Mouse (Mus musculus): Measurements from ENCODE around the gene Htr5a. TPM values are rescaled to one million over a fixed set of nuclear protein-coding genes. Genes with fewer than 3 reads are reported as not detected.
A peak's percentile ranks its signal among the peaks of the same experiment; 100 is the strongest.

Htr5a gene
- not detected for total RNA-seq (2021)
- long read RNA-seq, experiment 1 = 0 reads
- long read RNA-seq, experiment 2 = 0 reads

DNA sequence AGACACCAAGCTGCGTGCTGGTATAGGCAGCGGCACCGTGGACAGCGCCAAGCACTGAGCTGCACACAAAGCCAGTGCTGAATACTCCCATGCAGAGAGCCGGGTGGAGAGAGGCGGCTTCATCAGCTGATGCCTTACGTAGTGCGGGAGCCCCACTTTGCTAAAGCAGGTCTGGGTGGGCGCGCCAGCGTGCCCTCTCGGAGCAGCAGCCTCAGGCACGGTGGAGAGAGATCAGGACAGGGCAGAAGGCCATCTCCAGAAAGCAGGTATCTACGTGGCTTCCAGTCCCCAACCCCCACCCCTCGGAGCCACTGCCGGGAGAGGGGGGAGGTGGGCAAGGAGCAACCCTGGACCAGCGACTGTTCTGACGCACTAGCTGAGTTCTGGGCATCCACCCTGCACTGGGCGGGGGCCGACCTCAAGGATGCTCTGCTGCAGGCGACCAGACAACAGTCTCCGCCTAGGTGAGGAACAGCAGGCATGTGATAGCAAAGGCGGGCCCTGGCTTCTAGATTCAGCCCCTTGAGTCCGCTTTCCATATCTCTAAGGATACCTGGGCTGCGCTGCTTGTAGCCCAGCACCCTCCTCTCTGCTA lies at the start of gene Htr5a:
Gene Htr5a (plus strand): TSS at position 449 of the 595 bp plus-strand sequence.
- DNase-seq = peak; percentile 32 to 37

GRCm38 (mm10) chr5:27792173-27792470 lies 49.8 kb upstream of the Htr5a start:
- DNase-seq = no peak

- DNase-seq = no peak
Measured at GRCm38 (mm10) chr5:27792531-27793205, 49.3 kb upstream of the Htr5a start.

GRCm38 (mm10) chr5:27793923-27794322 lies 48.0 kb upstream of the Htr5a start:
- DNase-seq = peak; percentile 59 to 71

GRCm38 (mm10) chr5:27814282-27814681 lies 27.7 kb upstream of the Htr5a start:
- no peak for DNase-seq

DNA sequence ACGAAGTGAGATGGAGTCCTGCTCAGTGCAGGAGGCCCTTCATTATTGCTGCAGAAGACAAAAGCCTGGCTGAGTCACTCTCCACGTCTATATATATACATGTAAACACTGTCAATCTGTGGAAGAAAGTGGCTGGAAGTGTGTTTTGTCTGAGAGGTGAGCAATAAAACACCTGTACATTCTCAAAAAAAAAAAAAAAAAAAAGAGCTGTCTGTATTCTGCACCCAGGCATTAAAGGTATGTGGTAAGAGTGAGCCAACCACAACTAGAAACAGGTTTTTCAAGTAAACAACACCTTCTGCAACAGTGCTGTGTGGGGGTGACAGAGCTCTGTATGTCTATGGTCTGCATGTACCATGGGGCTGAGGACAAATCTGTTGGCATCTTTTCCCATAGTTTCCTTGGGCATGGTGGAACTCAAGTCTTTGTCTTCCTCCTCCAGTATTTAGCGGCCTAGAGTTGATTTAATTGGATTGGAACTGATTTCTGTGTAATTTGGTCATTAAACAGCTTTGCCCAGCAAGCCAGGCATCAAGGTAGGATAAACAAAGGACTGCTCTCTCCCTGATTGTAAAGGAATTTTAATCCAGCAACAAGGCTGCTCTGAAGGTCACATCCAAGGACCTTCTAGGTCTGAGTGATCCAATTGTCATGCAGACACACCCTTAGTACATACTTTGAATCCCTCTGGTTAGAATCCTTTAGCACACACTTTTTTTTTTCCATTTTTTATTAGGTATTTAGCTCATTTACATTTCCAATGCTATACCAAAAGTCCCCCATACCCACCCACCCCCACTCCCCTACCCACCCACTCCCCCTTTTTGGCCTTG lies 22.9 kb upstream of the Htr5a start:
- no peak for DNase-seq

- no peak for DNase-seq
Measured at GRCm38 (mm10) chr5:27821161-27821560, 20.8 kb upstream of the Htr5a start.

GRCm38 (mm10) chr5:27827971-27828370 lies 14.0 kb upstream of the Htr5a start:
- no peak for DNase-seq

- no peak for DNase-seq
Measured at GRCm38 (mm10) chr5:27835096-27835495, 6.9 kb upstream of the Htr5a start.

DNA sequence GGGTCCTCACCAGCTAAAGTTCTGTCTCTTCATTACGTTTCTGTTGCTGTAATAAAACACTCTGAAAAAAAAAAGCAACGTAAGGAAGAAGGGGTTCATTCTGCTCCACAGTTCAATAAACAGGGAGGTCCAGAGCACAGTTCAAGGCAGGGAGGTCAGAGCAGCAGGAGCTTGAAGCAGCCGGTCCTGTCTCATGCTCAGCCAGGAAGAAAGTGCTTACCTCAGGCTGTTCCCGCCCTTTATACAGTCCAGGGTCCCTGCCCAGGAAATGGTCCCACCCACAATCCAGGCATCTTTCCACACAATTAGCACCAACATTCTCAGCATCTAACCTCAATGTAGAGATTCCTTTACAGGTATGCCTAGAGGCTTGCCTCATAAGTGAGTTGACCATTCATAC lies 3.9 kb upstream of the Htr5a start:
- DNase-seq = no peak

- DNase-seq = no peak
Measured at GRCm38 (mm10) chr5:27842671-27843320, 847 bp downstream of the Htr5a start.

GRCm38 (mm10) chr5:27846979-27847378 lies 5.0 kb downstream of the Htr5a start:
- no peak for DNase-seq

- no peak for DNase-seq
Measured at GRCm38 (mm10) chr5:27854290-27854689, 12.3 kb downstream of the Htr5a start.

- DNase-seq = no peak
Measured at GRCm38 (mm10) chr5:27855726-27856125, 13.8 kb downstream of the Htr5a start.

DNA sequence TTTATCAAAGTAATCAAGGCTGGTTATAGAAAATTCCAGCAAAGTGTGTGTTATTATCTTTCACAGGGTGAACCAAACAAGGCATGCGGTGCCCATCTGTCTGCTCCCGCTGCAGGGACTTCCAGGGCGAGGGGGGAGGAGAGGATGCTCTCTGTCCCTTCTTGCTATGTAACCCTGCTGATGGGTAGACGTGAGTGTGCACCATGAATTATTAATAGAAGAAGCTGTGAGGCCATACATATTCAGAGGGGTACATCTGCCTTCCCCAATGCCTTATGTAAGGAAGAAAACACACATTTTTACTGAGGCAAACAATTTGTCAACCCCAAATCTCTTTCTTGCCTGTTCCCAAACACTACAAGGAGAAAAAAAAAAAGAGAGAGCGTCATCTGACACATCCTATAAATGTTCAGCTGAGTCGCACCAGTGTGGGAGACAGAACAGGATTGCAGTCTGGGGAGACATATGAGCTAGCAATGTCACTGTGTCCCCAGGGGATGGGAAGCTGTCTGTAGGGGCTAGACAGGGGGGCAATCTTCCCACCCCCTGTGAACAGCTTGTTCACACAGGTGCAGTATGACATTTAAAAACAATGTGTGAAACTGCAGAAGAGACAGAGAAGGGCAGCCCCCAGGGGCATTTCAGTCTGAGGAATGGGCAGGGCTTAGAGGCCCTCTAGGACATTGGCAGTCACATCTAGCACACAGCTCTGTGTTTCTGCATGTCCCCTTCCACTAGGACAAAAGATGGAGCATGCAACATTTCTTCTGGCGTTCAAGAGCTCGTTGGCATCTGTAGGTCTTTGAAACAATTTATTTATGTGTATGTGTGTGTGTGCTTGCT lies 31.5 kb downstream of the Htr5a start:
- DNase-seq = no peak

DNA sequence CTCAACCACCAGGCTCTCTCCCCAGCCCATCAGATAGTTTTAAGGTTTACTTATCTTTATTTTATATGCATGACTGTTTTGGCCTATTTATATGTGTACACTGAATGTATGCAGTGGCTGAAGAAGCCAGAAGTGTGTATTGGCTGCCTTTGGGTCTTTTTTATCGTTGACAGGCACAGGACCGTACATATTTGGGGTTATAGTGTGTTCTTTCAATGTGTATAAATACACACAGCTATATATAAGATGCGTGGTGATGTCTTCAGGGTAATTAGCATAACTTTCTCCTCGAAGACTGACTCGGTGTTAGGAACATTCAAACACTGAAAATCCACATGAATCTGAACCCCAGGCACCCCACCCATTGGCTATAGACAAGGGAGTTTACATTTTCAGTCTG lies 32.3 kb downstream of the Htr5a start:
- no peak for DNase-seq

DNA sequence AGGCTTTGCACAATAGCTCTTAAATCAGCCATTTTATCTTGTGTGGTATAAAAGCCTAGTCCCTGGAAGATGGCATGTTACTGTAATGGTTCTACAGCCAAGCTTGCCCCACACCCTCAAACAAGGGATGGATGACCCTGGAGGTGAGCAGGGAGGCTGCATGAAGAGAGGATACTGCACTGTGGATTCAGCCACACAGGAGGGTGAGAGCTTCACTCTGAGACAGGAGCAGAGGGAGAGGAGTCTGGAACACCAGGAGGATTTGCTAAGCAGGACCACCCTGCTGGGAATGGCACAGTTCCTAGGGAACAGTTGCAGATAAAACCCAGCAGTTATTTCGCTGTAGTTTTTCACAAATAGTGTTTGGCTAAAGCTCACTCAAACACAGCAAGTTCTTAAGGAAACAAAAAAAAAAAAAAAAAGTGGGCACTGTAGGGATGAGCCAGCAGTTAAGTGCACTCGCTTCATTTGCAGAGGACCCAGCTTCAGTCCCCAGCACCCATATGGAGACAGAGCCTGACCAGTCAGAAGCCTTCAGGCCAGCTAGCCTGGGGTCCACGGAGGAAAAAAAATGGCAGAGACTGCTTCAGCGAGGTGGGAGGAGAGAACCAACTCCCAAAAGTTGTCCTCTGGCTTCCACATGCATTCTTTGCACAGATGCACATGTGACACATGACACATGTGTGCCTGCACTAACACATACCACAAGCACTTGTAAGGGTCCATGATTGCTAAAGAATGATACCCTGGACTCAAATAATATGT lies 33.6 kb downstream of the Htr5a start:
- no peak for DNase-seq

DNA sequence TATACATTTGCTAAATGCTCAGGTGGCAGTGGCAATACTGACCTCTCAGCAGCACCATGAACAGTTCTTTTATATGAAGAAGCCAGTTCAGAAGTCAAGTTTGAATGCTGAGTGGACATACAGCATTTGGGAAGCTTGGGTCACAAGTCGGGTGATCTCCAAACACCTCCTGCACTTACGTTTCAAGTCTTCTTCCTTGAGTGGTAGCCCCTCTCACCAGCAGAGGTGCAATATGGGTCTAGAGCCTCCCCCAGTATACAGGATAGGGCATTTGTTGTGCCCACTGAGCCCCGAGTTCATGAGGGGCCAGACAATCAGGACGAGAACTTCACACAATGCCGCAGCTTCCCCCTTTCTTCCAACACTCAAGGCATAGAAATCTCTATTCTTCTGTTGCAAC lies 36.4 kb downstream of the Htr5a start:
- DNase-seq = no peak

- no peak for DNase-seq
Measured at GRCm38 (mm10) chr5:27879726-27880125, 37.8 kb downstream of the Htr5a start.

- DNase-seq = no peak
Measured at GRCm38 (mm10) chr5:27880329-27881036, 38.5 kb downstream of the Htr5a start.
